Mouse (Mus musculus) spleen, adult 2 months (tissue): Measurements from ENCODE around the gene Traf3ip1. TPM values are rescaled to one million over a fixed set of nuclear protein-coding genes. Genes with fewer than 3 reads are reported as not detected.
A peak's percentile ranks its signal among the peaks of the same experiment; 100 is the strongest.

Experiments used
- DNase-seq, 2 experiments: peaks; one replicate each; pipeline versions ENCODE4 v3.0.0 to v3.0.0-alpha.2; 2012 to 2021; ENCODE audit warnings: low spot score in 2 of 2, low read depth in 1 of 2
- H3K27ac ChIP-seq: fragments of 200-500 bp; 2 replicates; pipeline ENCODE4 v1.5.1; 2012; ENCODE audit warnings: low read length, inconsistent platforms; ENCODE audit not compliant: insufficient read depth
- H3K27me3 ChIP-seq: fragments of 200-500 bp; 2 replicates; pipeline ENCODE4 v1.6.1; 2012; ENCODE audit warnings: mild to moderate bottlenecking, moderate library complexity, low read length, inconsistent platforms; ENCODE audit not compliant: control insufficient read depth, insufficient read depth
- H3K36me3 ChIP-seq: fragments of 200-500 bp; 2 replicates; pipeline ENCODE4 v1.6.1; 2012; ENCODE audit warnings: mild to moderate bottlenecking, low read length, inconsistent platforms; ENCODE audit not compliant: control insufficient read depth, insufficient read depth
- H3K4me1 ChIP-seq: fragments of 200-500 bp; 2 replicates; pipeline ENCODE4 v1.6.1; 2011; ENCODE audit warnings: inconsistent platforms; ENCODE audit not compliant: control insufficient read depth, insufficient read depth, insufficient read length
- H3K4me3 ChIP-seq: fragments of 200-500 bp; 2 replicates; pipeline ENCODE4 v1.5.1; 2011; ENCODE audit warnings: mild to moderate bottlenecking, inconsistent platforms; ENCODE audit not compliant: insufficient read depth, insufficient read length; ENCODE audit errors: extremely low read depth
- CTCF ChIP-seq: fragments of 200-500 bp; IDR thresholded peaks from 2 replicates; pipeline ENCODE4 v1.5.1; 2011; ENCODE audit warnings: mild to moderate bottlenecking, inconsistent platforms; ENCODE audit not compliant: insufficient read depth, insufficient read length, insufficient replicate concordance; ENCODE audit errors: extremely low read depth
- POLR2A ChIP-seq: fragments of 200-500 bp; IDR thresholded peaks from 2 replicates; pipeline ENCODE4 v1.6.1; 2011; ENCODE audit warnings: low read depth, low read length, inconsistent platforms
- WGBS: fragments of 180-500 bp; shearing (Covaris S2); methylation state at CpG from one replicate; pipeline ENCODE4 v1.1.7; 2018; 5-methylcytosine and 5-hydroxymethylcytosine counted together
- polyA plus RNA-seq: library from polyadenylated mRNA; depleted of rRNA; stranded (reverse); fragments of >200 nt; gene quantifications from 2 replicates; pipeline ENCODE4 v1.2.3, GENCODE M21; 2012

Traf3ip1 gene
- polyA plus RNA-seq, 1 experiment = 3.9 TPM

GRCm38 (mm10) chr1:91483304-91484010, 11.0 kb upstream of the Traf3ip1 start:
- H3K27ac ChIP-seq = no peak overlapping the region
- DNase-seq = peak in 1 of 2 experiments; percentile 72
- H3K4me1 ChIP-seq = no peaks in the 10 kb centered on the region
- H3K27me3 ChIP-seq = no peaks in the 10 kb centered on the region
- H3K36me3 ChIP-seq = no peaks in the 10 kb centered on the region
- 38% methylated on average over 10 of the region's 10 CpGs for WGBS
- no peak for TF ChIP-seq POLR2A
- TF ChIP-seq CTCF = peak; percentile 65; the same call in 1 of the 2 replicates
- no peak overlapping the region for H3K4me3 ChIP-seq

GRCm38 (mm10) chr1:91484011-91484346, 10.5 kb upstream of the Traf3ip1 start:
- Histone ChIP-seq H3K27me3 (no peaks in the 10 kb centered on the region), H3K4me1 (no peaks in the 10 kb centered on the region), H3K4me3 (no peak overlapping the region), H3K36me3 (no peaks in the 10 kb centered on the region), H3K27ac (no peak overlapping the region)
- TF ChIP-seq CTCF (no peak), POLR2A (no peak)
- WGBS = 74% methylated on average over 5 of the region's 5 CpGs
- DNase-seq = no peak

GRCm38 (mm10) chr1:91485422-91485821, 9.0 kb upstream of the Traf3ip1 start:
- Histone ChIP-seq H3K4me3 (no peak overlapping the region), H3K27ac (no peak overlapping the region), H3K27me3 (no peaks in the 10 kb centered on the region), H3K36me3 (no peaks in the 10 kb centered on the region), H3K4me1 (no peaks in the 10 kb centered on the region)
- TF ChIP-seq CTCF (no peak), POLR2A (no peak)
- WGBS = 68% methylated on average over 3 of the region's 3 CpGs
- no peak for DNase-seq

GRCm38 (mm10) chr1:91486165-91486564, 8.3 kb upstream of the Traf3ip1 start:
- TF ChIP-seq POLR2A = no peak
- TF ChIP-seq CTCF = no peak
- Histone ChIP-seq H3K4me3 (no peak overlapping the region), H3K27me3 (no peaks in the 10 kb centered on the region), H3K36me3 (no peaks in the 10 kb centered on the region), H3K4me1 (no peaks in the 10 kb centered on the region), H3K27ac (no peak overlapping the region)
- DNase-seq = no peak
- 90% methylated on average over 3 of the region's 3 CpGs for WGBS

- no peaks in the 10 kb centered on the region for H3K27me3 ChIP-seq
- TF ChIP-seq CTCF (no peak), POLR2A (no peak)
- no peak overlapping the region for H3K27ac ChIP-seq
- WGBS = 75% methylated on average over 1 of the region's 1 CpGs
- no peak for DNase-seq
- H3K4me1 ChIP-seq = peaks cover 3% of the 10 kb centered on the region; the same call in 1 of the 2 replicates
- no peak overlapping the region for H3K4me3 ChIP-seq
- no peaks in the 10 kb centered on the region for H3K36me3 ChIP-seq
Observed at GRCm38 (mm10) chr1:91490322-91490721, 4.1 kb upstream of the Traf3ip1 start.

GRCm38 (mm10) chr1:91492740-91493139, 1.7 kb upstream of the Traf3ip1 start:
- Histone ChIP-seq H3K36me3 (no peaks in the 10 kb centered on the region), H3K27ac (no peak overlapping the region), H3K4me1 (peaks cover 6% of the 10 kb centered on the region; the same call in 1 of the 2 replicates), H3K4me3 (no peak overlapping the region), H3K27me3 (no peaks in the 10 kb centered on the region)
- no peak for DNase-seq
- 32% methylated on average over 2 of the region's 2 CpGs for WGBS
- no peak for TF ChIP-seq CTCF
- no peak for TF ChIP-seq POLR2A

- H3K4me3 ChIP-seq = no peak overlapping the region
- DNase-seq = no peak
Observed at GRCm38 (mm10) chr1:91493938-91494337, 509 bp upstream of the Traf3ip1 start.

More at GRCm38 (mm10) chr1:91493938-91494337, 509 bp upstream of the Traf3ip1 start:
- Histone ChIP-seq H3K36me3 (no peaks in the 10 kb centered on the region), H3K4me1 (peaks cover 6% of the 10 kb centered on the region; the same call in 1 of the 2 replicates), H3K27me3 (no peaks in the 10 kb centered on the region), H3K27ac (no peak overlapping the region)
- TF ChIP-seq CTCF = no peak
- TF ChIP-seq POLR2A = no peak
- WGBS = 43% methylated on average over 3 of the region's 3 CpGs
